Mouse (Mus musculus): Measurements from ENCODE around the gene Rad23a.

GRCm38 (mm10) chr8:84871376-84872308, 31.2 kb upstream of the Rad23a start, which contains the start of gene Syce2:
- TF ChIP-seq EP300 (IDR thresholded peaks at IDR 0.05; ENCODE audit: insufficient read depth, low read depth, low read length), result no peak
- TF ChIP-seq POLR2A (IDR thresholded peaks at IDR 0.05; ENCODE audit: insufficient read depth, low read depth, low read length), result no peak

All from heart, adult 2 months (tissue).